Mouse (Mus musculus) forebrain, embryonic 14.5 days (tissue): Measurements from ENCODE around the gene Slc1a4. TPM values are rescaled to one million over a fixed set of nuclear protein-coding genes. Genes with fewer than 3 reads are reported as not detected.

Experiments
- ATAC-seq: fragments of 200-750 bp; cut with Nextera tagmentation; 2 replicates; pipeline ENCODE4 v1.8.0; 2017; ENCODE audit warnings: mild to moderate bottlenecking, moderate library complexity
- DNase-seq: peaks from one replicate; pipeline ENCODE4 v3.0.0-alpha.2; 2015; ENCODE audit warnings: low spot score
- H3K27ac ChIP-seq: fragments of 300-500 bp; sonication (generic); 2 replicates; pipeline ENCODE4 v1.5.1; 2014; ENCODE audit warnings: low read depth, mild to moderate bottlenecking, control low read depth, low read length, moderate library complexity
- H3K27me3 ChIP-seq: fragments of 300-500 bp; sonication (generic); replicated peaks from 2 replicates; pipeline ENCODE4 v1.6.1; 2014; ENCODE audit warnings: low read length, control low read depth, mixed read lengths; ENCODE audit not compliant: control insufficient read depth, insufficient read depth
- H3K36me3 ChIP-seq: fragments of 300-500 bp; sonication (generic); 2 replicates; pipeline ENCODE4 v1.6.1; 2014; ENCODE audit warnings: low read length, control low read depth; ENCODE audit not compliant: control insufficient read depth, insufficient read depth
- H3K4me1 ChIP-seq: fragments of 300-500 bp; sonication (generic); 2 replicates; pipeline ENCODE4 v1.6.1; 2014; ENCODE audit warnings: antibody characterized with exemption, low read length, control low read depth; ENCODE audit not compliant: control insufficient read depth, insufficient read depth
- H3K4me2 ChIP-seq: fragments of 300-500 bp; sonication (generic); 2 replicates; pipeline ENCODE4 v1.6.1; 2014; ENCODE audit warnings: mild to moderate bottlenecking, control low read depth, low read length
- H3K4me3 ChIP-seq: fragments of 300-500 bp; sonication (generic); 2 replicates; pipeline ENCODE4 v1.5.1; 2014; ENCODE audit warnings: low read depth, low read length, control low read depth
- H3K9ac ChIP-seq: fragments of 300-500 bp; sonication (generic); 2 replicates; pipeline ENCODE4 v1.6.1; 2014; ENCODE audit warnings: mild to moderate bottlenecking, low read length, control low read depth, moderate library complexity
- H3K9me3 ChIP-seq: fragments of 300-500 bp; sonication (generic); replicated peaks from 2 replicates; pipeline ENCODE4 v1.6.1; 2016; ENCODE audit warnings: low read length, control low read depth, mixed read lengths; ENCODE audit not compliant: control insufficient read depth
- WGBS: fragments of 180-500 bp; shearing (Covaris S2); extraction: QIAGEN DNeasy Blood & Tissue Kit; methylation state at CpG from one replicate; pipeline ENCODE4 v1.1.7; 2014; 5-methylcytosine and 5-hydroxymethylcytosine counted together
- polyA plus RNA-seq: library from polyadenylated mRNA; unstranded; fragments of >200 nt; fragmentation: Nextera tagmentation; extraction: Ambion mirVana; gene quantifications from 2 replicates; pipeline ENCODE4 v1.2.1, GENCODE M21; 2014

The Slc1a4 gene
- polyA plus RNA-seq: 42.7 and 53.3 TPM in 2 replicates

DNA sequence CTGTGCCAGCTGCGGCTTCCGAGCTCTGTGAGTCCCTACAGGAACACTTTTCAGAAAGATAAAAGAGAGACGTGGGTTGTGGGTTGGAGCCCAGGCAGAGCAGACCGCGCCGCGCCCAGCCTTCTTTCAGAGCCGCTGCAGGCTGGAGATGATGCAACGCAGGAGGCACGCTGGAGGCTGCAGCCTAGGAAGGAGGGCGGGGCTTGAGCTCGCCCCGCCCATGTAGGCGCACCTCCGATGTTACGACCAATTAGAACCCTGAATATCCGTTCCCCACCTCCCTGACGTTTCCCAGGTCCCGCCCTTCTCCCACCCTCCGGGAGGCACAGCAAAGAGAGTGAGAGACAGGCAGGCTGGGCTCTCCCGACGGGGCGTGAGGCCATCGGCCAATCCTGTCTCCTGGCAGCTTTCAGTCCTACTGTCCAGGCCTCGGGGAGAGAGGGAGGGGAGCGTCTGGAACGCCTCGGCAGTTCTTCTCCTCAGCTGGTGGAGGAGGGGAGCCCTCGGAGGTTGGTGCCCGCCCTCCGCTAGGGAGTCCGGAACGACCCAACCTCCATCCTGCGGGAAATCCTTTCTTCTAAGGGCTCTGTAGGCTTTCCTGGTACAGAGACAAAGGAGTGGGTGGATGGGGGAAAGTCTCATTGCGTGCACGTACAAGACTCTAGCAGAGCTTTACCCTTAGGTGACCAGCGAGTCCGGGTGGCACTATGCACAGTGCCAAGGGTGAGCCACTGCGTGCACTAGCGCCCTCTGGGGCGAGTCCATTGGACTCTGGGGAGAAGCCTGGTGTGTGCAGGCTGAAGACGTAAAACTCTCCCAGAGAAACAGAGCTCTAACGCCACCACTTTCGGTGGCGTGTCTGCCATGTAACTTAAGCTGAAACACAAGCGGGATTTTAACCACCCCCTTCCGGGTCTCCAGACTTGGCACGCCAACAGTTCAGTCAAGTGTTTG lies at the start of gene Slc1a4:
Gene Slc1a4, minus strand, starts transcription at position 153 of the 954 bp plus-strand sequence.
- Histone ChIP-seq H3K4me3 (peak within 1 kb of the TSS; percentile 71), H3K4me2 (peak within 1 kb of the TSS; percentile 64), H3K9ac (peak within 1 kb of the TSS; percentile 80), H3K27me3 (no peaks in the 10 kb centered on the region), H3K36me3 (no peaks in the 10 kb centered on the region), H3K9me3 (no peaks in the 10 kb centered on the region), H3K4me1 (peaks cover 22% of the 10 kb centered on the region), H3K27ac (peak within 1 kb of the TSS; percentile 98)
- under 1% methylated on average over 45 of the region's 48 CpGs for WGBS
- ATAC-seq (peak; percentile 98), DNase-seq (peak; percentile 99)

DNA sequence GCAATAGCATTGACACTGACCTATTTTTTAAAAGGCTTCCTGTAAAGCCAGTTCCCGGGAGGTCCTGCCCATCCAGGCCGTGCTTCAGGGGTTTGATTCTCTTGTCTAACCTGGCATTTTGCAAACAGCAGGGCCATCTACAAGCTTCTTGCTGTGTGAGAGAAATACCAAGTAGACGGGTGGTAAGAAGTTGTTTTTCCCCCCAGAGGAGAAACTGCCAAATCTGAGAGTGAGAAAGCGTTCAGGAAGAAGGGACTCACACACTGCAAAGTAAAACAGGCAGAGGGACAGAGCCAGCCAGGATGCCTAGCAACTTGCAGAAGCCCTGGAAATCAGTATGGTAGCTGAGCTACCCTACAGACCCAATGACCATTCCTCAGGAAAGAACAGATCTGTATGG lies 47.6 kb upstream of the Slc1a4 start:
- no peak for DNase-seq
- Histone ChIP-seq H3K4me3 (no peak overlapping the region), H3K27me3 (no peaks in the 10 kb centered on the region), H3K27ac (no peak overlapping the region), H3K4me1 (no peaks in the 10 kb centered on the region), H3K36me3 (no peaks in the 10 kb centered on the region), H3K9ac (no peak overlapping the region), H3K9me3 (no peaks in the 10 kb centered on the region), H3K4me2 (no peak overlapping the region)
- no peak for ATAC-seq
- WGBS: 81% methylated on average over 4 of the region's 4 CpGs

DNA sequence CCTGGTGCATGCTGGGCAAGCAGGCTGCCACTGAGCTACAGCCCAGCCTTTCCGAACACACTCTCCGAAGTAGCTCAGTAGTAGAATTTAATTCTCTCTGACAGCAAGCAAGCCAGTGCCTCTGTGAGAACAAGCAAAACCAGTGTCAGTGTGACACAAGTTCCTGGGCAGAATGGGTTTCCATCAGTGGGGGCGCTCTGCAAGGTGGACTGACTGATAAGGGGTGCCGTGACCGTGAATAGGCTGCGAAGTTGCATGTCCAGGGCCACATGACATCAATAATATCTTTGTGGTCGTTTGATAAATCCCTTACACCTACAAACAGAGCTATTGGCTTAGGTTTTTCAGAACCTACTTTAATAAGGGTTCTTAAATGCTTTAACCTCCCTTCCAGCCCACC lies 44.1 kb upstream of the Slc1a4 start:
- no peak overlapping the region for H3K4me2 ChIP-seq
- no peak overlapping the region for H3K4me3 ChIP-seq
- no peak for DNase-seq
- no peaks in the 10 kb centered on the region for H3K9me3 ChIP-seq
- no peaks in the 10 kb centered on the region for H3K27me3 ChIP-seq
- no peak overlapping the region for H3K9ac ChIP-seq
- WGBS: 91% methylated on average over 7 of the region's 7 CpGs
- H3K27ac ChIP-seq: no peak overlapping the region
- ATAC-seq: no peak
- no peaks in the 10 kb centered on the region for H3K4me1 ChIP-seq
- H3K36me3 ChIP-seq: no peaks in the 10 kb centered on the region

DNA sequence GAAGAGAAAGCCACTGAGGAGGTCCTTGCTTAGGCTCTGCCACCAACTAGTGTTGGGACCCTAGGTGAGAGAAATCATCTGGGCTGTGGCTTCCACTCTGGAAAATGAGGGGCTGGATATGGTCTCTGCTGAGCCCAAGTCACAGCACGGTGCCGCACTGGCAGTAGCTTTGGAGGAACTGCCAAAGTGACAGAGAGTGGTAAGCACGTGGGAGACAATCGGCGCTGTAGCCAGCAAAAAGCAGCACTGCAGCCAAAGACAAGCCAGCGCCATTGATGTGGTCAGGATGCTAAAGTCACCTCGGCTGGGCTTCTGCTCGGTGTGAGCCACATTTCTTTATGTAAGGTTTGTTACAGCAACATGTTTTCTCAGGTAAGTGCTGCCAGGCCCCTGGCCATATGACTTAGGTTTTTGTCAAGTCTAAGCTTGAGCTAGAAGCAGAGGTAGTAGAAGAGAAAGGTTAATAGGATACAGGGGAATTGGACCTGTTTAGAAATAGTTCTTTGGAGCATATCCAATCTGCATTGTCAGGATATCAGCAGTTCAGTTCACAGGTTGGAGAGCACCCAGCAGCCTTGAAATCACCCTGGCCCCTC lies 40.2 kb upstream of the Slc1a4 start:
- H3K36me3 ChIP-seq: no peaks in the 10 kb centered on the region
- H3K27me3 ChIP-seq: no peaks in the 10 kb centered on the region
- no peak overlapping the region for H3K4me3 ChIP-seq
- H3K27ac ChIP-seq: no peak overlapping the region
- no peak overlapping the region for H3K9ac ChIP-seq
- WGBS: 79% methylated on average over 8 of the region's 8 CpGs
- H3K9me3 ChIP-seq: no peaks in the 10 kb centered on the region
- no peak for DNase-seq
- ATAC-seq: no peak
- H3K4me2 ChIP-seq: no peak overlapping the region
- no peaks in the 10 kb centered on the region for H3K4me1 ChIP-seq

DNA sequence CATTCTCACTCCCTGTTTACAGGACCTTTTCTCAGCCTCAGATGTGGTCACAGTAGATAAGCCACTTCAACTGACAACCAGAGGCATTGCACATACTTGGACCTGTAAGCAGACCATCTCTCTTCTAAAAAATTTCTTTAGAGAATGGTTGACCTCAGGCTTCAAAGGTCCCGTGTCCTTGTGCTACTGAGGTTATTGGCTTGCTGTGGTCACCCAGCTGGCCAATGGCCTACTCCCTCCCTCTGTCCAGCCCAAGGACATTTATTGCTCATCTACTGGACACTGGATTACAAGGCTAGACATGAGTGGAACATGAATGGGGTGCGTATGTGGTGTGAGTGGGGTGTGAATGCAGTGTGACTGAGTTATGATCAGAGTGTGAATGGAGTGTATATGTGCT lies 38.0 kb upstream of the Slc1a4 start:
- no peak overlapping the region for H3K4me3 ChIP-seq
- no peaks in the 10 kb centered on the region for H3K36me3 ChIP-seq
- DNase-seq: no peak
- ATAC-seq: no peak
- 90% methylated on average over 2 of the region's 2 CpGs for whole genome bisulfite sequencing
- H3K27ac ChIP-seq: no peak overlapping the region
- no peaks in the 10 kb centered on the region for H3K9me3 ChIP-seq
- no peaks in the 10 kb centered on the region for H3K27me3 ChIP-seq
- no peak overlapping the region for H3K4me2 ChIP-seq
- no peaks in the 10 kb centered on the region for H3K4me1 ChIP-seq
- H3K9ac ChIP-seq: no peak overlapping the region

DNA sequence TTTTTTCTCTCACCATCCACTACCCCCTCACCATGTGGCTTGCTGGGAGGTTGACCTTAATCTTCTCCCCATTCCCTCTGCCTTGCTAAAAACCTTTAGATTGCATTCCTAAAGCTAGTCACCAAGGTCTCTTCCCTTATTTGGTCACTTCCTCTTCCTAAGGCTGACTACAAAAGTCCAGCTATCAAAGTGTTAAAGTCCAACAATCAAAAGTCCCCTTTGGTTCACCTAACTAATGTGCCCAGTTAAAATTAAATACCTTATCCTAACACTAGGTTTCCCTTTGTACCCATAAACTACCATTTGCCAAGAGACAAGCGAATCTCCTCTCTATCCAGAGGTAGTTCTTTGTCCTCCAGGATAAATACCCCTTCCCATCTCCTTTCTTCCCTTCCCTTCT lies 33.9 kb upstream of the Slc1a4 start:
- Histone ChIP-seq H3K9me3 (no peaks in the 10 kb centered on the region), H3K27ac (no peak overlapping the region), H3K9ac (no peak overlapping the region), H3K36me3 (no peaks in the 10 kb centered on the region), H3K4me3 (no peak overlapping the region), H3K27me3 (no peaks in the 10 kb centered on the region), H3K4me1 (no peaks in the 10 kb centered on the region), H3K4me2 (no peak overlapping the region)
- ATAC-seq: no peak
- whole genome bisulfite sequencing: 83% methylated on average over 1 of the region's 1 CpGs
- DNase-seq: no peak

DNA sequence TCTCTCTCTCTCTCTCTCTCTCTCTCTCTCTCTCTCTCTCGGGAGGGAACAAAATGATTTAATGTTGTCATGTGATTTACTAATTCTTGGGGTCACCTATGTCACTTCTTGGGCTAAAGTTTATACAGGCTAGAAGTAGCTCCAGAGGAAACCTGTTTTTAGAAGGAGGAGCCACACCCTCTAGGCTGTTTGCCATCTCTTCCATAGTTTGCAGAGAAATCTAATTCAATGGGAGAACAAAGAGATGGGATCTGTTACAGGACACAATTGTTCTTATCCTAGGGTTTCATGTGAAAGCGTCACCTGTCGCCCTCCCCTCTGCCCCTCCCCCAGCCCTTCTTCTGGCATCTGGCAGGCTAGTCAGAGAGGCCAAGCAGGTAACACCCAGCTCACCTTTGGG lies 28.8 kb upstream of the Slc1a4 start:
- no peak overlapping the region for H3K4me2 ChIP-seq
- H3K36me3 ChIP-seq: no peaks in the 10 kb centered on the region
- H3K4me3 ChIP-seq: no peak overlapping the region
- ATAC-seq (no peak), DNase-seq (no peak)
- WGBS: 70% methylated on average over 3 of the region's 3 CpGs
- no peaks in the 10 kb centered on the region for H3K9me3 ChIP-seq
- no peaks in the 10 kb centered on the region for H3K27me3 ChIP-seq
- no peak overlapping the region for H3K9ac ChIP-seq
- H3K27ac ChIP-seq: no peak overlapping the region
- H3K4me1 ChIP-seq: no peaks in the 10 kb centered on the region

DNA sequence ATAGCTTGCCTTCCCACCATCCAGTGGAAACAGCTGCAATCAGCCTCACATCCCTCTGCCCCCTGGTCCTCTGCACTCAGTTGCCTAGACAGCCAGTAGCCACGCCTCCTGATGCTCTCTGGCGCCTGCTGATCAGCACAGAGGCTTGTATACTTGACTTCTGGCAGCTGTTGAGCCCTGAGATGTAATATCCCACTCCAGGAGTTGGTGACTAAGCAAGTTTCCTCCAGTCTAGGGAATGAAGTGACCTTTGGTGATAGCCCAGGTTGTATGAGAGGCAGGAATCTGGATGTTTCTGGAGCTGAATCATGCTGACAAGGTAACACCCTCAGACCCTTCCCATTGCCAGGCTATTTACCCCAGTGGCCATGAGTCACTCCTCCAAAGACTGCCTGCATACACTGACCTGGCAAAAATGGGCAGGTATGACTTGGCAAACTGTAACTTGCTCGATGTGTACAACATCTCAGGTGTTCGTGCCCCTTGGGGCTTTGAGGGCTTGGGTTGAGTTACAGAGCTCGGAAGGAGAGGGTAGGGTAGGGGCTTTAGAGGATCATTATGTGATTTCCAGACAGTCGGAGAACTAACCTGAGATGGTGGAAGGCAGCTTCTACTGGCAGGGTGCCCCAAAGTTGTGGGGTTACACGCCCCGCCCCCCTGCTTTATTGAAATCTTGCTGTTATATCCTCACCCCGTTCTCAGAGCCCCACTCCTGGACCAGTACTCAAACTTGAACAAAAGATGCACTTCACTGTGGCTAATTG lies 25.4 kb upstream of the Slc1a4 start:
- DNase-seq (no peak), ATAC-seq (0 out of 2 replicates have a peak, but pooled peaks have one; percentile 40)
- H3K9ac ChIP-seq: no peak overlapping the region

More for the DNA sequence above, 25.4 kb upstream of the Slc1a4 start:
- Histone ChIP-seq H3K36me3 (no peaks in the 10 kb centered on the region), H3K4me2 (no peak overlapping the region), H3K9me3 (no peaks in the 10 kb centered on the region), H3K27me3 (no peaks in the 10 kb centered on the region), H3K27ac (no peak overlapping the region), H3K4me1 (no peaks in the 10 kb centered on the region), H3K4me3 (no peak overlapping the region)
- WGBS: 41% methylated on average over 9 of the region's 9 CpGs
